Mouse (Mus musculus) megakaryocyte, embryonic 14.5 days (primary cell): ENCODE data around the gene Epb41.

Experiments
- FLI1 ChIP-seq: IDR thresholded peaks from 2 replicates; pipeline ENCODE4 v1.6.1; 2012; ENCODE audit warnings: low read length, inconsistent platforms, mixed read lengths
- GATA1 ChIP-seq: IDR thresholded peaks from 3 replicates; pipeline ENCODE4 v1.6.1; 2012; ENCODE audit warnings: mixed read lengths, low read length, inconsistent platforms, borderline replicate concordance

DNA sequence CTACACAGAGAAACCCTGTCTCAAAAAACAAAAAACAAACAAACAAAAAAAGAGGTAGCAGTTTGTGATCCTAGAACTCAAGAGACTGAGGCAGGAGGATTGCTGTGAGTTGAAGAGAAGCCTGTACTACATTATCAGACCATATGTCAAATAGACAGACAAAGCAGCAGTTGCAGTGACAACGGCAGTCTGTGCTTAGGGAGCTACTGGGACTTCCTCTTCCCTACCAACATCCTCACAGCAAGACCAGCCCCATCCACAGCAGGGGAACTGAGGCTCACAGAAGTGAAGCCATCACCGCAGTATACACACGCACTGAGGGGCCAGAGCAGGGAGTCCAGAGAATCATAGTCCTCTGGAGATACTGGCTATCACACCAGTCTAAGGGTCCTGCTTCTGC is 9.5 kb downstream of the Epb41 start:
- TF ChIP-seq GATA1 (no peak), FLI1 (no peak)
